Mouse (Mus musculus) urinary bladder, postnatal 36 days (tissue): ENCODE data around the gene Hoxc10.

ENCODE experiments used
- DNase-seq, 2 experiments: peaks; one replicate each; pipeline ENCODE4 v3.0.0; 2022; ENCODE audit warnings: low spot score in 2 of 2, mixed read lengths in 1 of 2

Gene Hoxc10

GRCm38 (mm10) chr15:103011928-103012486, 45.4 kb downstream of the Hoxc10 start:
- no peak for DNase-seq

GRCm38 (mm10) chr15:103013238-103013984, 46.8 kb downstream of the Hoxc10 start:
- DNase-seq: no peak

GRCm38 (mm10) chr15:103014166-103015008, 47.8 kb downstream of the Hoxc10 start:
- DNase-seq: no peak

- DNase-seq: no peak
These were observed 48.4 kb downstream of the Hoxc10 start for GRCm38 (mm10) chr15:103015009-103015399.

DNA sequence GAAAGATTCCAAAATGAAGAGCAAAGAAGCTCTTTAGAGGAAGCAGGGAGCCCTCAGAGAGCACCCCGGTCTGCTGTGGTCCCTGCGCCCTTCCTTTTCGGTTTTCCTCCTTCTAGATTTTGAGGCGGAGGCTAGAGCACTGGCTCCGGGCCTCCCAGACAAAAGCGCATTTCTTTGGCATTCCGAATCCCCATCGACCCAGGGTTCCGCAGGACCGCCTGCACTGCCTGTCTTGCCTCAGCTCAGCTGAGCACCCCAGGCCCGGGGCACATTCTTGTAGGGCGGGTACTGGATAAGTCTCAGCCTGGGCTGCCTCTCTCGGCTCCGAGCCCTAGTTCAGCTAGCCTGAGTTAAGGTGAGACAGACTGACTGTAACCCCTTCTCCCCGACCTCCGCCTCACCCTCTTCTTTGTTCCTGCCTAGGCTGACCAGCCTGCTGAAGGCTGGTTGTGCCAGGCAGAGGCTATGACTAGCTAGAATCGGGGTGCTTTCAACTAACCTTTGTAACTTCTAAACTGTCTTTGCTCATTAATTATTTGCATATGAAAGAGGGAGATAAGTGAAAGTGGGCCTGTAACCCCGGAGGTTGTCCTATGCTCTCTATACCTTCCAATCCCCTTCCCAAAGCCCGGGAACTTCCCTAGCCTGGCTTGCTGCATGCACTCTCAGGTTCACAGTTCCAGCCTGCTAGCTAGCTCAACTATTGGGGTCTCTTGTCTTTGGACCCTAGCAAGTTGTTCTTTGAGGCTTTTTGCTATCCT, 49.0 kb downstream of the Hoxc10 start:
- no peak for DNase-seq

GRCm38 (mm10) chr15:103018636-103019035, 52.0 kb downstream of the Hoxc10 start, which contains the start of gene Hoxc4:
TSS of gene Hoxc4 (plus strand) at chr15:103018934.
- DNase-seq: no peak

DNA sequence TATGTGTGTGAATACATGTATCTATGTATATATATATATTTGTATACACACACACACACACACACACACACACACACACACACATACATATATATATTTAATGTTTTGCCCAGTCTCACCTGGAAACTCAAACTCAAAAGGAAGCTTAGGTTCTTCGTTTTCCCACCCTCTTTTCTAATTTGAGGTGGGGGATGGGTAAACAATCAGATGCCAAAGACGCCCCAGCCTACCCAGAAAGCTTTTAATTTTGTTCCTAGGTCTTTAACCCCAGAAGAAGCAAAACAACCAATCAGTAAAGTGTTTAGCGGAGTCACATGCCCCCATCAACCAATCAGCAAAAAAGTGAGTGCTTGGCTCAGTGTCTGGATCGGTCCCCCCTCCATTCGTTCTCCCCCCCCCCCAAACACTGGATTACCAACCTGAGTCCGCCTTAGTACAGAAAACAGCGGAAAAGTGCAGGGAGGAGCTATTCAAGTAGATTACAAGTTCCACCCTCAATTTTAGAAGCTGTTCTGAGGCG, 54.4 kb downstream of the Hoxc10 start:
- DNase-seq: no peak
